ENCODE assay signal across 11 mouse cellular contexts in the genomic region with DNA sequence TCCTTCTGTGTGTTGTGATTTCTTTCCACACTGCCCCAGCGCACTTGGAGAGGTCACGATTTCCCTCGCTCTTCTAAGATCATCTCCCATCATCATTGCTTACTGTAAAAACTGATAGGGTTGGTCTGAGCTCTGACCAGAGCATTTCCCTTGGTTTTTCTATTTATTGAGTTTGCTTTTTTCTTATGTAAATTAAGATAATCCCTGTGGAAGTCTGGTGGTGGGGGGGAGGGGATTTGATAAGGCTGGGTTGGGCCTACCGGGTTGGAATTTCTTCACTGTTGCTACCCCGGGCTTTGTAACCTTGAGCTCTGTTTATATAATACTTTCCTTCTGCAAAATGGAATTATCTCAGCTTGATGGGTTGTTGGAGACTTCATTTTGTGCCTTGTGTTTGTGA. TPM values are rescaled to one million over a fixed set of nuclear protein-coding genes. Genes with fewer than 3 reads are reported as not detected.
DNase-seq lines count a peak whose midpoint lies in the region; ATAC-seq and TF ChIP-seq lines count a peak whose summit lies in the region.
"Had no signal": no experiment of that assay in that cellular context is flagged by ENCODE, and none has a peak within 500 bp of the region (broad histone marks: within the 10 kb centered on the region; RNA-seq: fewer than 3 reads in every experiment).

No protein-coding gene starts in this region.

- no peaks in the 10 kb centered on the region for H3K27me3 ChIP-seq in kidney, embryonic 14.5 days (ENCODE audit: control insufficient read depth, insufficient read depth, low read length)
- no peaks in the 10 kb centered on the region for H3K27me3 ChIP-seq in embryonic facial prominence, embryonic 11.5 days (ENCODE audit: control insufficient read depth, insufficient read depth, low read length)
- no peaks in the 10 kb centered on the region for H3K27me3 ChIP-seq in hindbrain, postnatal 0 days (ENCODE audit: insufficient read depth, low read length)
- no peaks in the 10 kb centered on the region for H3K27me3 ChIP-seq in midbrain, embryonic 16.5 days (ENCODE audit: control insufficient read depth, insufficient read depth, low read depth, low read length)

- peaks cover 44% of the 10 kb centered on the region for H3K4me1 ChIP-seq in kidney, embryonic 14.5 days (ENCODE audit: control insufficient read depth, insufficient read depth, low read length)
- peaks cover 6% of the 10 kb centered on the region for H3K4me1 ChIP-seq in embryonic facial prominence, embryonic 11.5 days (ENCODE audit: control insufficient read depth, insufficient read depth, low read length)
- peaks cover 20% of the 10 kb centered on the region for H3K4me1 ChIP-seq in hindbrain, postnatal 0 days (ENCODE audit: insufficient read depth, low read length)
- peaks cover 52% of the 10 kb centered on the region for H3K4me1 ChIP-seq in midbrain, embryonic 16.5 days (ENCODE audit: control insufficient read depth, insufficient read depth, low read length)

- WGBS in kidney, embryonic 14.5 days = 25% methylated on average over 5 of the region's 5 CpGs
- WGBS in embryonic facial prominence, embryonic 11.5 days = 19% methylated on average over 5 of the region's 5 CpGs
- WGBS in hindbrain, postnatal 0 days = 35% methylated on average over 5 of the region's 5 CpGs
- WGBS in midbrain, embryonic 16.5 days = 8% methylated on average over 5 of the region's 5 CpGs

- no peak for ATAC-seq in kidney, embryonic 14.5 days (ENCODE audit: low FRiP score, low TSS enrichment)
- ATAC-seq in embryonic facial prominence, embryonic 11.5 days (replicated peaks; ENCODE audit: insufficient number of reproducible peaks, low FRiP score, low TSS enrichment, low read depth) = no peak
- ATAC-seq in hindbrain, postnatal 0 days = no peak
- no peak for ATAC-seq in midbrain, embryonic 16.5 days
- ATAC-seq in granulocyte monocyte progenitor cell, adult 5-6 weeks (replicated peaks; ENCODE audit: poor library complexity, severe bottlenecking) = no peak

- no peak overlapping the region for H3K4me3 ChIP-seq in kidney, embryonic 14.5 days (ENCODE audit: low read length)
- no peak overlapping the region for H3K4me3 ChIP-seq in embryonic facial prominence, embryonic 11.5 days (ENCODE audit: low read depth, low read length)
- H3K4me3 ChIP-seq in hindbrain, postnatal 0 days (ENCODE audit: low read length) = no peak overlapping the region; the same call in 1 of the 2 replicates
- no peak overlapping the region for H3K4me3 ChIP-seq in midbrain, embryonic 16.5 days (ENCODE audit: low read depth, low read length)

- no peak overlapping the region for H3K9ac ChIP-seq in kidney, embryonic 14.5 days (ENCODE audit: low read depth, low read length)
- H3K9ac ChIP-seq in embryonic facial prominence, embryonic 11.5 days (replicated peaks; ENCODE audit: low read length) = no peak overlapping the region
- no peak overlapping the region for H3K9ac ChIP-seq in hindbrain, postnatal 0 days (replicated peaks; ENCODE audit: low read length)
- no peak overlapping the region; the same call in 1 of the 2 replicates for H3K9ac ChIP-seq in midbrain, embryonic 16.5 days (ENCODE audit: low read depth, low read length)

- no peak for TF ChIP-seq CTCF in hindbrain, postnatal 0 days (IDR thresholded peaks at IDR 0.05; ENCODE audit: low read depth)

- H3K9me3 ChIP-seq in kidney, embryonic 14.5 days (ENCODE audit: control insufficient read depth, low read length) = no peaks in the 10 kb centered on the region
- no peaks in the 10 kb centered on the region for H3K9me3 ChIP-seq in embryonic facial prominence, embryonic 11.5 days (replicated peaks; ENCODE audit: control insufficient read depth, low read length)
- no peaks in the 10 kb centered on the region for H3K9me3 ChIP-seq in hindbrain, postnatal 0 days (ENCODE audit: low read length)
- no peaks in the 10 kb centered on the region for H3K9me3 ChIP-seq in midbrain, embryonic 16.5 days (replicated peaks; ENCODE audit: control insufficient read depth, low read length, poor library complexity, severe bottlenecking)

- intact Hi-C loops in gastrocnemius, postnatal 36 days (cut with DNase I) = no loop called here

- DNase-seq in kidney, postnatal 14 days = no peak
- DNase-seq in embryonic facial prominence, embryonic 11.5 days (ENCODE audit: low spot score) = no peak
- DNase-seq in hindbrain, postnatal 0 days (ENCODE audit: low spot score) = no peak
- DNase-seq in frontal cortex, postnatal 25 days (ENCODE audit: low spot score in 2 of 2) = no peak
- no peak for DNase-seq in gastrocnemius, postnatal 36 days
- DNase-seq: cerebellum, adult 11 months; gastrocnemius, postnatal 10 days; lung, postnatal 36 days had no signal

- peak overlapping the region; percentile 100 for H3K27ac ChIP-seq in kidney, embryonic 14.5 days (ENCODE audit: low read depth, low read length)
- H3K27ac ChIP-seq in embryonic facial prominence, embryonic 11.5 days (replicated peaks; ENCODE audit: low read depth, low read length) = peak overlapping the region; percentile 6; the same call in 1 of the 2 replicates
- no peak overlapping the region for H3K27ac ChIP-seq in hindbrain, postnatal 0 days
- peak overlapping the region; percentile 99 for H3K27ac ChIP-seq in midbrain, embryonic 16.5 days (ENCODE audit: low read length)

- H3K36me3 ChIP-seq in kidney, embryonic 14.5 days (ENCODE audit: control insufficient read depth, insufficient read depth, low read length) = peaks cover 7% of the 10 kb centered on the region; the same call in 1 of the 2 replicates
- H3K36me3 ChIP-seq in embryonic facial prominence, embryonic 11.5 days (replicated peaks; ENCODE audit: control insufficient read depth, insufficient read depth, low read depth, low read length) = no peaks in the 10 kb centered on the region
- no peaks in the 10 kb centered on the region for H3K36me3 ChIP-seq in hindbrain, postnatal 0 days (ENCODE audit: insufficient read depth, low read length)
- no peaks in the 10 kb centered on the region; the same call in 1 of the 2 replicates for H3K36me3 ChIP-seq in midbrain, embryonic 16.5 days (ENCODE audit: control insufficient read depth, insufficient read depth, low read length)

- peak overlapping the region; percentile 96; the same call in 1 of the 2 replicates for H3K4me2 ChIP-seq in kidney, embryonic 14.5 days (replicated peaks; ENCODE audit: low read depth, low read length)
- H3K4me2 ChIP-seq in embryonic facial prominence, embryonic 11.5 days (ENCODE audit: low read depth, low read length) = no peak overlapping the region
- H3K4me2 ChIP-seq in hindbrain, postnatal 0 days (ENCODE audit: low read depth, low read length) = peak overlapping the region; percentile 93; the same call in 1 of the 2 replicates
- peak overlapping the region; percentile 79 for H3K4me2 ChIP-seq in midbrain, embryonic 16.5 days (ENCODE audit: low read length)

RNA-seq across cellular contexts. Expression of a gene that starts 1.1 kb away (rescaled TPM):
- 25.8 and 34.8 TPM in 2 replicates for polyA plus RNA-seq in kidney, embryonic 14.5 days (2014; fragmentation: Nextera tagmentation; extraction: Ambion mirVana)
- polyA plus RNA-seq in embryonic facial prominence, embryonic 11.5 days (2014; fragmentation: Nextera tagmentation; extraction: Ambion mirVana) = 15.5 and 16.4 TPM in 2 replicates
- total RNA-seq in hindbrain, postnatal 0 days (2014; rRNA removed) = 146 and 159 TPM in 2 replicates
- 59.4 and 66.9 TPM in 2 replicates for polyA plus RNA-seq in hindbrain, postnatal 0 days (2015; fragmentation: Nextera tagmentation; extraction: Ambion mirVana)
- 69.3 and 76.9 TPM in 2 replicates for polyA plus RNA-seq in midbrain, embryonic 16.5 days (2015; fragmentation: Nextera tagmentation; extraction: Ambion mirVana)
- total RNA-seq in granulocyte monocyte progenitor cell, adult 5-6 weeks (2014; fragmentation: Nextera tagmentation) = 1.2 and 1.8 TPM in 2 replicates
- 0.15 and 0.78 TPM in 2 replicates for total RNA-seq in granulocyte monocyte progenitor cell, adult 5-6 weeks (2017)
- total RNA-seq in gastrocnemius, postnatal 36 days (2021) = 10 to 100 TPM; 18.6 to 23.7 TPM
